Mouse (Mus musculus) gastrocnemius, adult 2 months (tissue): Measurements from ENCODE around the gene Rnf43. TPM values are rescaled to one million over a fixed set of nuclear protein-coding genes. Genes with fewer than 3 reads are reported as not detected.

Source experiments
- DNase-seq: peaks from one replicate; pipeline ENCODE4 v3.0.0; 2022
- H3K27ac ChIP-seq: fragments of 200-600 bp; 2 replicates; pipeline ENCODE4 v1.8.1; 2022; ENCODE audit warnings: mild to moderate bottlenecking
- H3K4me3 ChIP-seq: fragments of 200-600 bp; 2 replicates; pipeline ENCODE4 v1.8.1; 2022; ENCODE audit warnings: mild to moderate bottlenecking, moderate library complexity
- CTCF ChIP-seq: fragments of 200-600 bp; IDR thresholded peaks from 2 replicates; pipeline ENCODE4 v1.8.1; 2022; ENCODE audit warnings: antibody characterized with exemption, mild to moderate bottlenecking, moderate library complexity
- intact Hi-C: fragments of 180-260 bp; cut with DNase I; formaldehyde crosslinking; loops from one replicate; pipeline ENCODE4 v1.15.1; 2025
- total RNA-seq, 2 experiments: library from RNA; stranded (reverse); gene quantifications; 2 replicates each; pipeline ENCODE4 v1.2.3; 2021

Rnf43 gene
- total RNA-seq, 2 experiments from 2014 or later: 0.39 to 0.89 TPM

DNA sequence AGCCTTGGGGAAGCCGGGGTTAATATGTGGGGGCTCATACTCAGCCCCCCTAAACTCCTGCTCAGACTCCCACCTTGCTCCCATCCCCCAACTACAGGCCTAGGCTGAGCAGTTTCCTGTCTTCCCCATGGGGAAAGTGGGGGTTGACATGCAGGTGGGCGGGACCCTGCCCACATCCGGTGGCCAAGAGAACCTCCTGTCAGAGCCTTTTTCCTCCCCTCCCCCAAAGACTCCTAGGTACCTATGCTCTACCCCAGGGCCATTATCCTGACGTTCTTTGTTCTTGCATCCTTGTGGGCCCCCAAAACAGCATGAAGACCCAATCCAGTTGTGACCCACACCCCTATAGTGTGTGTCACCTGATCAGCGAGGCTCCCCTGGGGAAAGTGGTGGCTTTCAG is 92.1 kb downstream of the Rnf43 start:
- no peak overlapping the region for H3K27ac ChIP-seq
- no peak overlapping the region for H3K4me3 ChIP-seq
- no peak for DNase-seq
- no peak for TF ChIP-seq CTCF
- intact Hi-C loops: no loop called here

DNA sequence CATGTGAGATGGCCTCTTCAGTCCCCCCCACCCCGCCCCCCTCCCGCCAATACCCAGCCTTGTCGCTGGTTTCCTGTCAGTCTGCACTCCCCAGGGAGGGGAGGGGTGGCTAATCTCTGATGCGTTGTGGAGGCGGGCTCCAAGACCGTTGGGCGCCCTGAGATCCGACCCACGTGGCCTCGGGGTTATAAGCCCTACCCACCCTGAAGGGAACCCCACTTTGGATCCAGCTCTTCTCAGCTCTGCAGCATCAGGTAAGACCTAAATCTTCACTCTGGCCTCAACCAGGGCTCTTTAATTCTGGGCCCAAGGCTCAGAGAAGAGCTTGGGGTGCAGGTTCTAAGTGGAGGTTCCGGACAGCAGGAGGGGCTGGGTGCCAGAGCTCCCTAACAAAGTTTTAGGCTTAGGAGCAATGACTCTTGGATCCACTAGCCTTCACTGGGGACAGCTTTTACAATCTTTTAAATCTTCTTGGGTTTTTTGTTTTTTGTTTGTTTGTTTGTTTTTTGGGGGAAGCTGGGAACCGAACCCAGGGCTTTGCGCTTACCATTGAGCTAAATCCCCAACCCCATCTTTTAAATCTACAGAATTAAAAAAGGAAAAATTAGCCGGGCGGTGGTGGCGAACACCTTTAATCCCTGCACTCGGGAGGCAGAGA is 93.0 kb downstream of the Rnf43 start:
- peak; percentile 53 for DNase-seq
- H3K4me3 ChIP-seq: peak overlapping the region; percentile 57
- intact Hi-C loops: no loop called here

DNA sequence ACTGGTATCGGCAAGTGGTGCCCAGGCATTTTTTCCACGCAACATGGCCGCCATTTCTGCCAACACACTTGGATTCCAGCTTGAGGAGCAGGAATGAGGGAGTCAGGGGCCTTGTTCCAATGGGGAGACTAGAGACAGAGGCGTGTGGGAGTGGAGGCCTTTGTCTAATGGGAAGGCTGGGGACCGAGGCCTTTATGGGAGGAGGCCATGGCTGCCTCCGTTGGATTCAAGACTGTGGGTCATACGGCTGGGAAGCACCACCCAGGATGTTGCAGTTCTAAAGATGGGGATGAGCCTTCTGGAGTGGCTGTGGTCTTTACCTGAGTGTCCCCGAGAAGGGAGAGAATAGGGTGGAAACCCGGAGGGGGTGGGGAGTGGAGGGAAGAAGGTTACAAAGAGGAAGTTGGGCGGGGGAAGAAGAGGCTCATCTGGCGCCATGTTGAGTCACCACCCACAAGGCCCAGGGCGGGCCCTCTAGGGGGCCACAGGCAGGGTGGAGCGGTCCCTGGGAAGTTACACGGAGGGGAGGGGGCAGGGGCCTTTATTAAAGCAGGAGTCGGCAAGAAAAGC is 93.8 kb downstream of the Rnf43 start:
- H3K4me3 ChIP-seq: peak overlapping the region; percentile 57
- no peak for TF ChIP-seq CTCF
- intact Hi-C loops: no loop called here
- DNase-seq: peak; percentile 34
- H3K27ac ChIP-seq: peak overlapping the region; percentile 51; the same call in 1 of the 2 replicates

More for the DNA sequence above, 93.0 kb downstream of the Rnf43 start:
- H3K27ac ChIP-seq: peak overlapping the region; percentile 38; the same call in 1 of the 2 replicates
- no peak for TF ChIP-seq CTCF

DNA sequence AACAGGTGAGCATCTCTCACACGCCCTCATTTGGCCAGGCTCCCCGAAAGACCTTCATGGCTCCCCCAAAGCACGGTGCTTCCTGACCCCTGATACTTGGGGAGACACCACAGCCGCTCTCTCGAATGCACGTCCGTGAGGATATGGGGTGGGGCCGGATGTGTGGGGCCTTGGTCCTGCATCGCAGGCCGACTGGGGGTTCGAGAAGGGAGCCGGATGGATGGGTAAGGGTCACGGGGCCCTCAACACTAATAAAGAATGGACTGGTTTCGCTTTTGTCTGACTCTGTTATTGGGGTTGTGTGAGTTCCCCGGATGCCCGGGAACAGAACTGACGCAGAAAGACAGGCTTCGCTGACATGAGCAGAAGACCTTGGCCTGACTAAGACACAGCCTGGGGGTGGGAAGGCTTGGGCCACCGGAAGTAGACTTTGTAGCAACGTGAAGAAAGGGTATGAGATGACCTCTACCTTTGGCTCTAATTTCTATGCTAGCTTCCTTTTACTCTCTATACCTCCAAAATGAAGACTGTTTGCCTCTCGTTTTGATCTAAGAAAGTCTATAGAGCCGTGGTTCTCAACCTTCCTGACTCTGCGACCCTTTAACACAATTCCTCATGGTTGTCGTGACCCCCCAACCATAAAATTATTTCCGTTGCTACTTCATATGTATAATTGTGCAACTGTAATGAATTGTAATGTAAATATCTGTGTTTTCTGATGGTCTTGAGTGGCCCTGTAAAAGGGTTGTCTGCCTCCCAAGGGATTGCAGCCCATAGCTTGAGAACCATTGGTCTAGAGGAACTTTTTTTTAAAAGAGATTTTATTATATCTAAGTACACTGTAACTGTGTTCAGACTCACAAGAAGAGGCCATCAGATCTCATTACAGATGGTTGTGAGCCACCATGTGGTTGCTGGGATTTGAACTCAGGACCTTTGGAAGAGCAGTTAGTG is 94.8 kb downstream of the Rnf43 start:
- Histone ChIP-seq H3K4me3 (peak overlapping the region; percentile 57), H3K27ac (no peak overlapping the region)
- no peak for TF ChIP-seq CTCF
- peak; percentile 15 for DNase-seq
- intact Hi-C loops: no loop called here

GRCm38 (mm10) chr11:87758161-87758911 is 95.8 kb downstream of the Rnf43 start:
- no peak overlapping the region for H3K27ac ChIP-seq
- intact Hi-C loops: no loop called here
- no peak for TF ChIP-seq CTCF
- no peak for DNase-seq
- H3K4me3 ChIP-seq: no peak overlapping the region

- DNase-seq: no peak
- TF ChIP-seq CTCF: no peak
- intact Hi-C loops: no loop called here
- no peak overlapping the region for H3K4me3 ChIP-seq
- no peak overlapping the region for H3K27ac ChIP-seq
Measured at GRCm38 (mm10) chr11:87758957-87759608, 96.6 kb downstream of the Rnf43 start.

DNA sequence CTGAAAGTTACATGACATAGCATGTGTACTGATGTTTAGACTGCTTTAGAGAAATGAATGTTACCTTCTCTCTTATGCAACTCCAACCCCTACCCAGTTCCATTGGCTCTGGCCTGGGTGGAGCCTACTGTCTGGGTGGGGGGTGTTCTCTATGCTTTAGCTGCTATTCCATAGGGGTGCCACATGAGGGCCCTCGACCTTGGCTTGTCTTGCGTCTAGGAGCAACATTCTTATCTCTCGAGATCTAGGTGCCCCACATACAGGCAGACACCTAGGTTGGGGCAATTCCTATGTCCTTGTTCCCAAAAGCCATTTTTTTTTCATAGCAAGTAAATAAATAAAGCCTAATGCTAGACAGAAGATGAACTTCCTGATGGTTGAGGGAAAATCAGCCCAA is 97.1 kb downstream of the Rnf43 start:
- intact Hi-C loops: no loop called here
- no peak overlapping the region for H3K4me3 ChIP-seq
- no peak overlapping the region for H3K27ac ChIP-seq
- DNase-seq: peak; percentile 10
- TF ChIP-seq CTCF: no peak

DNA sequence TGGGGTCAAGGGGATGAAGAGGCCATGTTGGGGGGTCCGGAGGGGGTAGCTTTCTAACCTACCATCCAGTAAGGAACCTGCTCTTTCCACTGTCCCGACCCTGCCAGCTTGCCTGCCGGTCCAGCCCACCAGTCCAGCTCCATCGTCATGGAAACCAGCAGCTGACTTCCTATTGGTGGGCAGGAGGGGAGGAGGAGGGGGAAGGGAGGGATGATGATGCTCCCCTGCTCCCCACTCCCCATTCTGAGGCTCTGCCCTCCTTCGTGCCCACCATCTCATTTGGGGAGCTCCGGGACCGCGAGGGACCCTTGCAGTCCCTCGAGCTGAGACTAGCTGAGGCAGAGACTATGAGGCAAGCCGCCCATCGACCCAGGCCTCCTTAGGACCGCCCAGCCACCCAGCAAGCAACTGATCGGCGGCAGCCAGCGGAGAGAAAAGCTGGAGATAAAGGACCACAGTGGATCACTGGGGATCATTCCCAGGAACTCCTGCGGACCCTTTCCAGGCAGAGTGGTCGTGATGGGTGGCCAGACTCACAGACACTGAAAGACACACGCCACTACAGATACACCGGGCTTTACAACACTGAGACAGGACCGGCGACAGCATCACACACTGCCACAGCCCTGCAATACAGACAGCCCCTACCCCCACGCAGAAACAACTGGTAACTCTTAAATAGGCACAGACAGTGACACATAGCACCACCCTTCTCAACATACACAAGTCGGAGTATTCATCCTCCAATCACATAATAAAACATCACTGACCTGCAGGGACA is 98.0 kb downstream of the Rnf43 start, which contains the start of gene Tspoap1:
Tspoap1 (plus strand) TSS at position 241 of the 781 bp plus-strand sequence.
- H3K27ac ChIP-seq: no peak within 1 kb of the TSS

GRCm38 (mm10) chr11:87761181-87761721 is 98.7 kb downstream of the Rnf43 start:
- Histone ChIP-seq H3K4me3 (no peak overlapping the region), H3K27ac (no peak overlapping the region)
- no peak for TF ChIP-seq CTCF
- peak; percentile 12 for DNase-seq
- intact Hi-C loops: no loop called here

More for the DNA sequence above, 98.0 kb downstream of the Rnf43 start, which contains the start of gene Tspoap1:
- peak; percentile 12 for DNase-seq
- H3K4me3 ChIP-seq: no peak within 1 kb of the TSS
- intact Hi-C loops: no loop called here
- TF ChIP-seq CTCF: no peak

DNA sequence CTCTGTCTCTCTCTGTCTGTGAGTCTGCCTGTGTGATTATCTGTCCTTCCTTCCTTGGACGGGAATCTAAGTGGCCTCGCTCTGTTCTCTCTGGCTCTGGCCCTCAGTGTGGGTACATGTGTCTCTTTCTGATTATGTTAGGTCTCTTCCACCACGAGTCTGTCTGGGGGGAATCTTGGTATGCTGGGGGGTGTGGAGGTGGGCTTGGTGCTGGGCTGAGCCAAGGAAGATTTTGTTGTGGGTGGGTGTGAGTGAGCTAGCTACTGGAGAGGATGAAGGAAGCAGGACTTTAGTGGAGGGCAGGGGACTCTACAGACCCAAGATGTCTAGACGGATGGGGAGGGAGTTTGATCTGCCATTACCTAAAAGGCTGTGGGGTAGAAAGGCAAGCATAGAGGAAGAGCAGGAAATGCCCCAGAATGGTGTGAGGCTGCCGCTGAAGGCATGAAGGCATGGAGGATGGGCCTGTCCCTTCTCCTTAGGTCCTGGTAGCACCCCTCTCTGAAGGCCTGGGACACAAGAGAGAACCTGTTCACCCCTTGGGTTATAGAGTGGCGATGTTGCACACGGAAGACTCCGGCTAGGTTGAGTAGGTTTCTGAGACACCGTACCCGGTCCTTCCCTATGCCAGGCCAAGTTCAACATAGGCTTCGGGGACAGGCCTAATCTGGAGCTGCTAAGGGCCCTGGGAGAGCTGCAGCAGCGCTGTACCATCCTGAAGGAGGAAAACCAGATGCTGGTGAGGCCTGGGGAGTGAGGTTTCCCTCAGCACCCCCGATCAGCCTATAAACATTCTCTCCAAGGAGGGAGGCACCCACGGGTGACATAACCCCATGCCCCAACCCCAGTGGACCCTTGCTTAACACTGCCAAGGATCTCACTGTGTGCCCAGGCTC is 99.5 kb downstream of the Rnf43 start:
- H3K4me3 ChIP-seq: no peak overlapping the region
- no peak overlapping the region for H3K27ac ChIP-seq
- no peak for DNase-seq
- intact Hi-C loops: no loop called here
- no peak for TF ChIP-seq CTCF
